Mouse (Mus musculus) megakaryocyte, embryonic 14.5 days (primary cell): ENCODE results near the gene Emp1.

ENCODE experiments used
- FLI1 ChIP-seq: IDR thresholded peaks from 2 replicates; pipeline ENCODE4 v1.6.1; 2012; ENCODE audit warnings: low read length, inconsistent platforms, mixed read lengths
- GATA1 ChIP-seq: IDR thresholded peaks from 3 replicates; pipeline ENCODE4 v1.6.1; 2012; ENCODE audit warnings: mixed read lengths, low read length, inconsistent platforms, borderline replicate concordance

GRCm38 (mm10) chr6:135354953-135355352 lies 7.4 kb upstream of the Emp1 start:
- TF ChIP-seq GATA1, result no peak
- no peak for TF ChIP-seq FLI1
